Mouse (Mus musculus) urinary bladder, postnatal 25 days (tissue): ENCODE data around the gene Gan.

Source experiments
- DNase-seq: peaks from one replicate; pipeline ENCODE4 v3.0.0; 2022; ENCODE audit warnings: low spot score

Gene Gan

DNA sequence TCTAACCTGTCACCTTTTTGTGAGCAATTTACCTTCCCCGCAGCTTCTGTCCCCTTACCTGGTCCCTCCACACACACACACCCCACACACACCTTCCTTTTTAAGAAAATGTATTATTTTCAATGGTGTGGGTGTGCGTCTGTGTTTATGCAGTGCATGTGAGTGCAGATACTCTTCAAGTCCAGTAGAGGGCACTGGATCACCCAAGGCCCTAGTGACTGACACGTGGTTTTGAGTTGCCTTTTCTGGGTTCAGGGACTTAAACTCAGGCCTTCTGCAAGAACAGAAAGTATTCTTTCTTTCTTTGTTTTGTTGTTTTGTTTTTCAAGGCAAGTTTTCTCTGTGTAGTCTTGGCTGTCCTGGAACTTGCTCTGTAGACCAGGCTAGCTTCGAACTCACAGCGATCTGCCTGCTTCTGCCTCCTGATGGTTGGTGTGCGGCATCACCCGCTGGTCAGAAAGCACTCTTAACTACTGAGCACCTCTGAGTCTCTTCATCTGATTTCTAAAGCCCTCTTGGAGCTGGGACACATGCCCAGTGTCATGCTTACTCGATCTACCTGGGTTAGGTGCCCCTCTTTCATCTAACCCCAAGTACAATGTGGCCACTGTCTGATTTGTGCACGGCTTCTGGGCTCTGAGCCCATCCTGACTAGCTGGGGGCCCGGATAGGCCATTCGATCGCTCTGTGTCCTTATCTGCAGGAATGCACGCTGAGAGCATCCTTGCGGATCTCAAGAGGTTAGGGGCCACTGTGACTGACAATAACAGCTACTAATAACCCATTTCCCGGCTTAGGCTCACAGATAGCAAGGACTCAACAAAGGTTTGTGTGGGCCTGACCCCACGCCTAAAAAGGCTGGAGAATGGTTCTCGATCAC, 95.7 kb downstream of the Gan start:
- DNase-seq = no peak

DNA sequence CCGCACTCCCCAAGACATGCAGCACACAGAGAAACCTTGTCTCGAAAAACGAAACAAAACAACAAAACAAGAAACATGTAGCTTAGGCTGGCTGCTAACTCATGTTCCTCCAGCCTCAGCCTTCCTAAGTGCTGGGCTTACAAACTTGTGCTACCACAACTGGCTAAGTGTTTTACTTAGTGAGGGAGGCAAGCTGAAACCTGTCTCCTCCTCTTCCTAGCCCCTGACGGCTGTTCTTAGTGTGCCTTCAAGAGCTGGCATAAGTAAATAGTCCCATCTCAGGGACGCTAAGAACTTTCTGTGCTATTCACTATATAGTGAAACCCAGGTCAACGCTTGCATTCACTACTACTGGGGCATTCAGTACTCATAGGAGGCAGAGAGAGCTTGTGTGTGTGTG, 96.6 kb downstream of the Gan start:
- DNase-seq = no peak

DNA sequence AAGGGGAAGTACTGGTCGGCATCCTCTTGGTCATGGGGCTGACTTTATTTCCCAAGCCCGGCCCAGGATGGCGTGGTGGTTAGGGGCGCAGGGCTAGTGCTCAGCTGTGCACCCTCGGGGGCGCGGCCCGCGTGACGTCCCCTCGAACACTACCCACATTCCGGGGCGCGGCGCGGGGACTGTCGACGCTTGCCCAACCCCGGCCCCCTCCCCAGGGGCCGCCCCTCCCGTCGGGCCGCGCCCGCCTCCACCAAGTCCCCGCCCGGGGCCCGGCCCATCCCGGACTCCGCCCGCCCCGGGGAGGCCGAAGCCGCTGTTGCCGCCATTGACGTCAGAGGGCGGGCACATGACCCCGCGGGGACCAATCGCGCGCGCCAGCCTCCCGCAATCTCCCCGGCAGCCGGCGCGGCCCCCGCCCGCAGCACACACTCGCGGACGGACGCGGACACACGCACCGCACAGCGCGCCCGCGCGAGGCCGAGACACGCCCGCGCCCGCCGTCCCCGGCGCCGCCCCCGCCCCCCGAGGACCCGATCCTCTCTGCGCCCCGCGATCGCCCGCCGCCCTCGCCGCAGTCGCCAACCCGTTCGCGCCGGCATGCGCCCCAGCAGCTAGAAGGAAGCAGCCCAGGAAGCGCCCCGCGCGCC, 98.5 kb downstream of the Gan start:
- peak; percentile 95 for DNase-seq

DNA sequence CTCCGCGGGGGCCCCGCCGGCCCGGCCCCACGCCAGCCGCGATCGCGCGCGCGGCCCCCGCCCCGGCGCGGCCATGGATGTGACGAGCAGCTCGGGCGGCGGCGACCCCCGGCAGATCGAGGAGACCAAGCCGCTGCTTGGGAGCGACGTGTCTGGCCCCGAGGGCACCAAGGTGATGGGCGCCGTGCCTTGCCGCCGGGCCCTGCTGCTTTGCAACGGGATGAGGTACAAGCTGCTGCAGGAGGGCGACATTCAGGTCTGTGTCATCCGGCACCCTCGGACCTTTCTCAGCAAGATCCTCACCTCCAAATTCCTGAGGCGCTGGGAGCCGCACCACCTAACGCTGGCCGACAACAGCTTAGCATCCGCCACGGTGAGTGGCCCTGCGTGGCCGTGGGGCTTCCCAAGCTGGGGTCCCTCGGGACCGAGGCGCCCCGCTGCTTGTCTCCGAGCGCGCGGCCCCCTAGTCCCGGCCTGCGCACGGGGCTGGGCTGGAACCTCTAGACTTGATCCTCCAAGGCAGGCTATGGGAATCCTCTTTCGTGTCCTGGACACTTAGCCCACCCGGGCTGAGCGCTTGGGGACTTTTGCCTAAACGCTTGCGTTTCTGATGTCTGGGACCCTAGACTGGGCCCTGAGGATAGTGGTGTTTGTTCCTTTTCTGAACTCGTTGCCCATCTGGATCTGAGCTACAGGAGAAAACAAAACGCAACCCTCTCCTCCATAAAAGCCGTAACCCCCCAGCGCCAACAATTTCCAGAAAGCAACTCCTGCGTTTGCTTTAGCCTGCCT, 99.3 kb downstream of the Gan start, which contains the start of gene Cmip:
Gene Cmip (plus strand): TSS at position 36 of the 792 bp plus-strand sequence.
- DNase-seq = peak; percentile 33

DNA sequence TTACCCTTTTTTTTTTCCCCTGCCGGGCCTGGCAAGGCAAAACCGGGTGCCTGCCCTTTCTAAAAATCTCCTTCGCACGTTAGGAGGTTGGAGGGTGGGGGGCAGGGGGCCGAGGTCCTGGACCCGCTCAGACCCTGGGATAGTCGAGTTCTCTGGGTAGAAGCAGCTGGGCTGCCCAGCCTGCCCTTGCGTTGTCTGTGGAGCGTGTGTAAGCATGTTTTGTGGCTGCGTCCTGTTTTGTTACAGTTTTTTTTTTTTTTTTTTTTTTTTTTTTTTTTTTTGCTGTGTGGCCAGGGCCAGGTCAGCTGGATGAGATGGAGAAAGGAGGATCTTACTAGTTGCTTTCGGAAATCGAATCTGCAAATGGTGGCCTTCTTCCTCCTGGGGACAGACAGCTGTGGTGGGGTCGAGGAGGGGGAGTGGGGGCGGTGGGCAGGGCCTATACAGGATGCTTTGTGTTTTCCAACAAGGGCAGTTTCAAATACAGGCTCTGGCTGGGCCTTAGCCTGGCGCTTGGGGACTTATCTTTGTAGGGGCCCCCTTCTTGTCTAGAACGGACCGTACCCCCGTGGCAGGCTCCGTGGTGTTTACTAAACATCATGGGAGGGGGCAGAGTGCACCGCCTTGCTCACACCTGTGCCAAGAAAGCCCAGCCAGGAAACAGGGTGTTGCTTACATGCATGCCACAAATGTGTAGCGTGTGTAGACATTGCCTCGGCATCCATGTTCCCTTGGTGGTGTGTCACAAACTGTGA, 100.1 kb downstream of the Gan start:
- no peak for DNase-seq

DNA sequence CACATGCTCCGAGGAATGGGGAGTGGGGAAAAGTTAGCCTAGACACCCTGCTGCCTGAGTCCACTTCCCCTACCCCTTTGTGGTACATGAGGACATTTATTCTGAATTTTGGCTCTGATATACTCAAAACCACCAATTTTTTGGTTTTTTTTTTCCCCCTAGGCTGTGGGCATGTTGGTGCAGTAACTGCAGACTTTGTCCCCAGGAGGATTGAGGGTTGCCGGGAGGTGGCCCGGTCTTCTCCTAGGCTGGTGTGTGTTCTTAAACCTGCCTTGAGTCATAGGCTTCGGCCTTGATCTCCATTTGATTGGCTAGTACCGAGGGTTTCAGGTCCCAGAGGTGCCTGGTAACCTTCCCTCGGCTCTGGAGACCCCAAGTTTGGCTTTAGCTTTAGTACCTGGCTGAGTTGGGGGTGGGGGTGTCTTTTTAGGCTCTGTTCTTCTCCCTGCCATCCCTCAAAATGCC, 100.7 kb downstream of the Gan start:
- no peak for DNase-seq

DNA sequence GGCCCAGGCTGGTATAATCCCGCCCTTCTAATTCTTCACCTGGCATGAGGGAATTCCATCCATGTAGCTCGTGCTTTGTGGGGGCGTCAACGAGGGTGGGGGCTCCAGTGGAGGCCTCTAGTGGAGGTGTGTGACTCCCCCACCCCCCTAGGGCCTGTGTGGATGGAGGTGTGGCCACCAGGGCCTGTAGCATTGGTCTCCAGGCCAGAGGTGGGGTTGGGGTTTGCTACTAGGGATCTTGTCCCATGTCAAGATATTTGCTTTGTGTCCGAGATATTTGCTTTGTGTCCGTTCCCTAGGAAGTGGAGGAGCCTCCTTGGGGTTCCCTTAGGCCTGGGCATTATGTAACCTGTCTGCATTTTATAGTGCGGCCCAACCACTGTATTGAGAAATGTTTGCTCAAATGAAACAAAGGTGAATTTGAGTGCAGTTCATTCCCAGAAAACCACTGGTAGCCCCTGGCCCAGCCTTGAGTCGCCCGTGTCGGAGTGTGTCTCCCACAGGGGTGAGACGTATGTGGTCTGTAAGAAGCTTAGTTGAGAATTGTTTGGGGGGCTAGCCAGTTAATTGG, 101.6 kb downstream of the Gan start:
- DNase-seq = no peak

DNA sequence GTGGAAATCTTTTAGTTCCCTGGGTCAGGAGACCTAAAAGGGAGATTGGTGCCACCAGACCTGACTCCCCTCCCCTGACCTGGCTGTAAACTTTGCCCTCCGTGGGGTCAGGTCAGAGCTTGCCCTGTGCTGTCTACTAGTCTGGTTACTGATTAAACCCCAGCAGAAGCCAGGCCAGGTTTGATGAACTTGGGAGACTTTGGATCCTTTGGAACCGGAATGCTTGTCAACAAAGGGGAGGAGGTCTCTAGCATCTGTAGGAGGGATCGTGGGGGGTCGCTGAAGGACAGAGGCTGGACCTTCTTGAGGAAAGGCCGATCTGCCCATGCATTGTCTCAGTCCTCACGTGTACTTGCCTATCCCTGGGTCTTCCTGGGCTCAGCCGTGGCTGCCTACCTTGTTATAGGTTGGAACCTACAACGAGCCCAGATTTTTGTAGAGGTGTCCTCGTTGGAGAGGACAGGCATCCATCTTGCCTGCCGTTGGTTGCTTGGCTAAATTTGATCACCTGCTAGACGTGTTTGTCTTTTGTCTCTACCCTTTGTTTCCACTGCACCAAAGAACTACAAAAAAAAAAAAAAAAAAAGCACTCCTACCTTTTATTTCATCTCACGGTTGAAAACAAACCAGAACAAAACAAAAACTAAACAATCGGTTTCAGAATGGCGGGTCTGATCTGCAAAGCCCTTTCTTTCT, 102.4 kb downstream of the Gan start:
- DNase-seq = no peak

DNA sequence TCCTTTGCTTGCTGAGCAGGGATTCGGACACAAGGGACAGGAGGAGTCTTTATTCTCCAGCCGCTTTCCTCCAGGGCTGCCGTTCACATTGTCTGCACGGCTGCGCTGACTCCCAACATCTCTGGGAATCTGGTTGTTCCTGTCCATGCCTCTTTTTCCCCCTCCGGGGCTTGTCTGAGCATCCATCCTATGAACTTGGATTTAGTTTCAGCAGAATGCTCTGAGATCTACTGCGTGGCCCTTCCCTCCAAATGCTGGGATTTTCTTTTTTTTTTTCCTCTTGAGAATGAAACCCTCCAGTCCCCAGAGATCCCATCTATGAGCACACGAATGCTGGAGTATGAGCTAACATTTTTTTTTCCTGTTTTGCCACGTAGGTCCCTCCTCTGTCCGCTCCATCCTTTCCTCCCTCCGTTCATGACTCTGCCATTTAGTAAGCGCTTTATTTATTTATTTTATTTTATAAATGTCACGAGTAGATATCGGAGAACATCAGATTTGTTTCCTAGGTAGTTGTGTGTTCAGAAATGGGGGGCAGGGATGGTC, 103.1 kb downstream of the Gan start:
- DNase-seq = no peak

DNA sequence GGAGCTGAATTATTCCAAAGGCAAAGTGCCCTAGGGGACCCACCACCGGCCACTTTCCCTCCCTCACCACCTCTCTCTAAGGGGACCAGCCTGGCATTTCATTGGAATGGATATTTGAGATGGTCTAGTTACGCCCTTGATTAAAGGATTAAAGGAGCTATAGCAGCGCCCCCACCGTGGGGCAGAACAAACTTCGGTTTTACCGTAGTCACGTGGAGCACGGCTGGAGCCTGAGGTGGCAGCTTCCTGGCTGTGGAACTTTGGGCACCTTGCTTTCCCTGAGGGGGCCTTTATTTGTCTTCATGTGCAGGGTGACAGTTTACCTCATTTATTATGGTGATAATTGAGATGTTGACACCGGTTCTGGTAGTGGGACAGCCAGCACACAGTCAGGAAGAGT, 103.8 kb downstream of the Gan start:
- no peak for DNase-seq

DNA sequence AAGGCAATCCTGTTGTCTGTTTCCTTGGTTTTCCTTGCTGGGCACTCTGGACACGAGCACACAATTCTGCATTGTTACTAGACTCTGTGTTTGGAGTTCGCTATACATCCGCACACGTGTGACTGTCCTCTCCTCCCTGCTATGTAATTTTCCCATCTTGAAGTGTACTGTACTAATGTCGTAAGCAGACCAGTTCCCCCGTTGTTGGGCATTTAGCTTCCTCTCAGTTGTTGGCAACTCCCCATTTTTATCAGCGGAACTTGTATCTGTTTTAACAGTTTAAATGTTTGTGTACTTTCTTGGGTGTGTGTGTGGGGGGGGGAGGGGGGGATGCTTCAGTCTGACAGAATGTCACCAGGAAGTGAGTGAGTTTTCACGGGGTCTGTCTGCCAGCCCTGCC, 104.8 kb downstream of the Gan start:
- DNase-seq = no peak

DNA sequence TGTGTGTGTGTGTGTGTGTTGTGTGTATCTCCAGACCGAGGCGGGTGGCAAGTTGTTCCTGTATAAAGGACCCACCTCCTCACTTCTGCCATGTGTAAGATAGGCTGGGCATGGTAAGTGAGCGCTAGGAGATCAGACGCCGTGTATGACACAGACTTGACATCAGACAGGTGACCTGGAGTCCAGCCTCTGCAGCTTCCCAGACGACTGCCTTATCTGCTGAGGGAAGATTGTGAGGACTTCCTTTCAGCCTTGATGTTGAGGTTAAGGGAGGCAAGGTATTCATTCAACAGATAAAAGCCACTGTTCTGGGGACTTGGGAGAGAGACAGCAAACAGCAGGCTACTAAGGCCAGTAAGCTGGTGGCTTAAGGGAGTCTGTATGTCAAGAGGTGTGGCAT, 105.5 kb downstream of the Gan start:
- no peak for DNase-seq

DNA sequence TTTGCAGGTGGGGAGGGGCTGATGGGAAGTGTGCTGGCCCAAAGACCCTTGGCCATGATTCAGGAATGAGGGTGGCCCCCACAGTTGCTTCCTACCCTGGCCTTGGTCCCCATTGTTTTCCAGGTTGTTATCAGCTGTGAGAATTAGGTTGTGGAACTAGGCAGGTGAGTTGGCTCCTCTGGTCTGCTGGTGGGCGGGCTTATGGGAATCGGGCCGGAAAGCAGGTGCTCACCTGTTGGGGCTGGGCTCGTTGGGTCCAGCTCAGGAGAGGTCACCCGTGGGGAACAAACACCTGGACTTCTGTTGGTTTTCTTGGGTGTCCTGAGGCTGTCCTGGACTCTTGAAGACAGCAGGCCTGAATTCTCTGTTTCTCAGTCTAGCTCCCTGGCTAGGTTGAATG, 107.1 kb downstream of the Gan start:
- DNase-seq = no peak
